Mouse (Mus musculus): ENCODE measurements around the gene Gba. TPM values are rescaled to one million over a fixed set of nuclear protein-coding genes. Genes with fewer than 3 reads are reported as not detected.

The Gba gene
- polyA plus RNA-seq, 1 experiment from 2014 or later, result 33.2 TPM

GRCm38 (mm10) chr3:89163643-89164245, 39.0 kb upstream of the Gba start:
- H3K36me3 ChIP-seq (ENCODE audit: control insufficient read depth, insufficient read depth), result peaks cover 13% of the 10 kb centered on the region
- peak overlapping the region; percentile 83 for H3K4me2 ChIP-seq (ENCODE audit: low read depth, low read length)
- peaks cover 25% of the 10 kb centered on the region for H3K4me1 ChIP-seq (ENCODE audit: control insufficient read depth, insufficient read depth, low read length)
- no peak for ATAC-seq (replicated peaks; ENCODE audit: extremely low read depth, insufficient read depth, low FRiP score)
- H3K4me3 ChIP-seq (ENCODE audit: low read length), result peak overlapping the region; percentile 97
- peaks cover 8% of the 10 kb centered on the region for H3K27me3 ChIP-seq (ENCODE audit: control insufficient read depth, insufficient read depth, low read length)
- WGBS, result 74% methylated on average over 5 of the region's 5 CpGs
- H3K9me3 ChIP-seq (replicated peaks; ENCODE audit: control insufficient read depth, low read length), result no peaks in the 10 kb centered on the region
- H3K27ac ChIP-seq (ENCODE audit: low read length), result no peak overlapping the region; the same call in 1 of the 2 replicates
- peak overlapping the region; percentile 99 for H3K9ac ChIP-seq (ENCODE audit: low read length)

DNA sequence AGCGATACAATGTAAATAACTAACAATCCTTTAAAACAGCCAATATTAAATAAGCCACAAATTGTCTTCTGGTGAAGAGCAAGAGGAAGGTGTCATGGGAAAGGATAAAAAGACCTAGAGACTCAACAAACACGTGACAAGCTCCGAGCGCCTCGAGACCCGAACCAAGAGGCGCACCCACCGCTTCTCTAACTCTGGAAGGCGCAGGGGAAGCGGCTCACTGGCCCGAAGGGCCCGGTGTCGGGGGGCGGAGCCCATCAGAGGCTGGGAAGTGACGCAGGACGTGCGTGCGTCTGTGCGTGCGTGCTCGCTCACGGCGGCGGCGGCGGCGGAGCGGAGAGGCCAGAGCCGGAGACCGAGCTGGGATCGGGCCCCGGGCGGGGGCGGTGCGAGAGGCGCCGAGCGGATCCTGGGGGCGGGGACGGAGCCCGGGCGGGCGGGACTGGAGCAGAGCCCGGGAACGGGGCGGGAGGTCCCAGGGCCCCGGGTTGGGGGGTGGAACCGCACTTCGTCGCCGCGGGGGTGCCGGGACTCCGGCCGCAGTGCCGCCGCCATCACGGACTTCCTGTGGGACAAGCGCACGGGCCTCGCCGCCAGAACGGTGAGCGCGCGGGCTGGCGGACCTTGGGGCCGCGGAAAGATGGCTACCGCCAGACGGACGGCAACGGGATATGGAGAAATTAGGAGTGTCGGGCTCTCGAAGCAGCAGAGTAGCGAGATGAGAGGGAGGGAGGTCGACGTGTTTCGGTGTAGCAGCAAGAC, 38.0 kb upstream of the Gba start, which contains the start of gene Clk2:
Clk2 (plus strand) TSS at position 290 of the 762 bp plus-strand sequence.
- H3K27me3 ChIP-seq (ENCODE audit: control insufficient read depth, insufficient read depth, low read length), result no peaks in the 10 kb centered on the region
- WGBS, result under 1% methylated on average over 68 of the region's 79 CpGs
- H3K9ac ChIP-seq (ENCODE audit: low read length), result peak within 1 kb of the TSS; percentile 99
- peak within 1 kb of the TSS; percentile 86 for H3K4me2 ChIP-seq (ENCODE audit: low read depth, low read length)
- H3K36me3 ChIP-seq (ENCODE audit: control insufficient read depth, insufficient read depth), result peaks cover 22% of the 10 kb centered on the region
- peak within 1 kb of the TSS; percentile 99 for H3K27ac ChIP-seq (ENCODE audit: low read length)
- peak; percentile 99 for ATAC-seq (replicated peaks; ENCODE audit: extremely low read depth, insufficient read depth, low FRiP score)
- H3K4me1 ChIP-seq (ENCODE audit: control insufficient read depth, insufficient read depth, low read length), result peaks cover 21% of the 10 kb centered on the region
- H3K9me3 ChIP-seq (replicated peaks; ENCODE audit: control insufficient read depth, low read length), result no peaks in the 10 kb centered on the region
- H3K4me3 ChIP-seq (ENCODE audit: low read length), result peak within 1 kb of the TSS; percentile 97

- Histone ChIP-seq H3K27me3 (ENCODE audit: control insufficient read depth, insufficient read depth, low read length) (no peaks in the 10 kb centered on the region), H3K4me3 (ENCODE audit: low read length) (peak overlapping the region; percentile 97), H3K4me2 (ENCODE audit: low read depth, low read length) (peak overlapping the region; percentile 86), H3K4me1 (ENCODE audit: control insufficient read depth, insufficient read depth, low read length) (peaks cover 19% of the 10 kb centered on the region), H3K9ac (ENCODE audit: low read length) (peak overlapping the region; percentile 99), H3K27ac (ENCODE audit: low read length) (peak overlapping the region; percentile 99), H3K9me3 (replicated peaks; ENCODE audit: control insufficient read depth, low read length) (no peaks in the 10 kb centered on the region), H3K36me3 (ENCODE audit: control insufficient read depth, insufficient read depth) (peaks cover 29% of the 10 kb centered on the region)
- ATAC-seq (replicated peaks; ENCODE audit: extremely low read depth, insufficient read depth, low FRiP score), result no peak
- 17% methylated on average over 12 of the region's 12 CpGs for WGBS
Observed at GRCm38 (mm10) chr3:89165268-89165870, 37.4 kb upstream of the Gba start.

GRCm38 (mm10) chr3:89166945-89167344, 35.8 kb upstream of the Gba start:
- H3K9ac ChIP-seq (ENCODE audit: low read length), result no peak overlapping the region
- no peak overlapping the region for H3K27ac ChIP-seq (ENCODE audit: low read length)
- peaks cover 37% of the 10 kb centered on the region for H3K36me3 ChIP-seq (ENCODE audit: control insufficient read depth, insufficient read depth)
- no peak overlapping the region for H3K4me2 ChIP-seq (ENCODE audit: low read depth, low read length)
- 91% methylated on average over 19 of the region's 19 CpGs for WGBS
- no peak for ATAC-seq (replicated peaks; ENCODE audit: extremely low read depth, insufficient read depth, low FRiP score)
- H3K27me3 ChIP-seq (ENCODE audit: control insufficient read depth, insufficient read depth, low read length), result no peaks in the 10 kb centered on the region
- H3K4me1 ChIP-seq (ENCODE audit: control insufficient read depth, insufficient read depth, low read length), result peaks cover 19% of the 10 kb centered on the region
- H3K4me3 ChIP-seq (ENCODE audit: low read length), result no peak overlapping the region
- H3K9me3 ChIP-seq (replicated peaks; ENCODE audit: control insufficient read depth, low read length), result no peaks in the 10 kb centered on the region

GRCm38 (mm10) chr3:89174844-89175243, 27.9 kb upstream of the Gba start:
- Histone ChIP-seq H3K36me3 (ENCODE audit: control insufficient read depth, insufficient read depth) (peaks cover 56% of the 10 kb centered on the region), H3K27me3 (ENCODE audit: control insufficient read depth, insufficient read depth, low read length) (no peaks in the 10 kb centered on the region), H3K4me1 (ENCODE audit: control insufficient read depth, insufficient read depth, low read length) (peaks cover 8% of the 10 kb centered on the region), H3K9me3 (replicated peaks; ENCODE audit: control insufficient read depth, low read length) (no peaks in the 10 kb centered on the region), H3K4me3 (ENCODE audit: low read length) (no peak overlapping the region), H3K27ac (ENCODE audit: low read length) (no peak overlapping the region), H3K4me2 (ENCODE audit: low read depth, low read length) (no peak overlapping the region), H3K9ac (ENCODE audit: low read length) (no peak overlapping the region)
- WGBS, result 96% methylated on average over 11 of the region's 11 CpGs
- no peak for ATAC-seq (replicated peaks; ENCODE audit: extremely low read depth, insufficient read depth, low FRiP score)

GRCm38 (mm10) chr3:89175544-89175943, 27.2 kb upstream of the Gba start:
- H3K9ac ChIP-seq (ENCODE audit: low read length), result no peak overlapping the region
- peaks cover 56% of the 10 kb centered on the region for H3K36me3 ChIP-seq (ENCODE audit: control insufficient read depth, insufficient read depth)
- H3K27me3 ChIP-seq (ENCODE audit: control insufficient read depth, insufficient read depth, low read length), result no peaks in the 10 kb centered on the region
- H3K4me1 ChIP-seq (ENCODE audit: control insufficient read depth, insufficient read depth, low read length), result peaks cover 8% of the 10 kb centered on the region
- no peak overlapping the region for H3K27ac ChIP-seq (ENCODE audit: low read length)
- ATAC-seq (replicated peaks; ENCODE audit: extremely low read depth, insufficient read depth, low FRiP score), result no peak
- no peaks in the 10 kb centered on the region for H3K9me3 ChIP-seq (replicated peaks; ENCODE audit: control insufficient read depth, low read length)
- no peak overlapping the region for H3K4me3 ChIP-seq (ENCODE audit: low read length)
- H3K4me2 ChIP-seq (ENCODE audit: low read depth, low read length), result no peak overlapping the region
- WGBS, result 84% methylated on average over 10 of the region's 10 CpGs

DNA sequence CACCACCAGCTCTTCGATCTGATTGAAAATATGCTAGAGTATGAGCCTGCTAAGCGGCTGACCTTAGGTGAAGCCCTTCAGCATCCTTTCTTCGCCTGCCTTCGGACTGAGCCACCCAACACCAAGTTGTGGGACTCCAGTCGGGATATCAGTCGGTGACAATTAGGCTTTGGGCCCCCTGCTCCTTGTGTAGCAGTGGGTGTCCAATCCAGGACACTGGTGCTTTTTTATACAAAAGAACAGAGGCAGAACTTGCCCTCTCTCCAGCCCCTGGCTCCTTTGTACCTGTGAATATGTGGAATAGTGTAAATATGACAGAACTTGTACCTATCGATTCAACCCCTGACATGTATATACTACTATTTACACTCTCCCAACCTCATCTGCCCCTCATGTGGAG, 26.3 kb upstream of the Gba start:
- Histone ChIP-seq H3K36me3 (ENCODE audit: control insufficient read depth, insufficient read depth) (peaks cover 57% of the 10 kb centered on the region), H3K27me3 (ENCODE audit: control insufficient read depth, insufficient read depth, low read length) (no peaks in the 10 kb centered on the region), H3K4me1 (ENCODE audit: control insufficient read depth, insufficient read depth, low read length) (peaks cover 8% of the 10 kb centered on the region), H3K27ac (ENCODE audit: low read length) (no peak overlapping the region), H3K9ac (ENCODE audit: low read length) (no peak overlapping the region), H3K9me3 (replicated peaks; ENCODE audit: control insufficient read depth, low read length) (no peaks in the 10 kb centered on the region), H3K4me2 (ENCODE audit: low read depth, low read length) (no peak overlapping the region), H3K4me3 (ENCODE audit: low read length) (no peak overlapping the region)
- no peak for ATAC-seq (replicated peaks; ENCODE audit: extremely low read depth, insufficient read depth, low FRiP score)
- WGBS, result 80% methylated on average over 7 of the region's 7 CpGs

- Histone ChIP-seq H3K4me2 (ENCODE audit: low read depth, low read length) (peak within 1 kb of the TSS; percentile 61), H3K9ac (ENCODE audit: low read length) (peak within 1 kb of the TSS; percentile 85), H3K4me3 (ENCODE audit: low read length) (peak within 1 kb of the TSS; percentile 82), H3K36me3 (ENCODE audit: control insufficient read depth, insufficient read depth) (peaks cover 59% of the 10 kb centered on the region), H3K27ac (ENCODE audit: low read length) (peak within 1 kb of the TSS; percentile 73), H3K9me3 (replicated peaks; ENCODE audit: control insufficient read depth, low read length) (no peaks in the 10 kb centered on the region), H3K27me3 (ENCODE audit: control insufficient read depth, insufficient read depth, low read length) (no peaks in the 10 kb centered on the region), H3K4me1 (ENCODE audit: control insufficient read depth, insufficient read depth, low read length) (peaks cover 11% of the 10 kb centered on the region)
- under 1% methylated on average over 43 of the region's 43 CpGs for WGBS
- ATAC-seq (replicated peaks; ENCODE audit: extremely low read depth, insufficient read depth, low FRiP score), result peak; percentile 94
Observed at GRCm38 (mm10) chr3:89177242-89178106, 25.3 kb upstream of the Gba start, which contains the start of gene Scamp3. Gene Scamp3 (plus strand): TSS chr3:89177473.

All from heart, embryonic 16.5 days (tissue).